Mouse (Mus musculus) megakaryocyte, embryonic 14.5 days (primary cell): ENCODE results near the gene Lgals3.

Source experiments
- FLI1 ChIP-seq: IDR thresholded peaks from 2 replicates; pipeline ENCODE4 v1.6.1; 2012; ENCODE audit warnings: low read length, inconsistent platforms, mixed read lengths
- GATA1 ChIP-seq: IDR thresholded peaks from 3 replicates; pipeline ENCODE4 v1.6.1; 2012; ENCODE audit warnings: mixed read lengths, low read length, inconsistent platforms, borderline replicate concordance

DNA sequence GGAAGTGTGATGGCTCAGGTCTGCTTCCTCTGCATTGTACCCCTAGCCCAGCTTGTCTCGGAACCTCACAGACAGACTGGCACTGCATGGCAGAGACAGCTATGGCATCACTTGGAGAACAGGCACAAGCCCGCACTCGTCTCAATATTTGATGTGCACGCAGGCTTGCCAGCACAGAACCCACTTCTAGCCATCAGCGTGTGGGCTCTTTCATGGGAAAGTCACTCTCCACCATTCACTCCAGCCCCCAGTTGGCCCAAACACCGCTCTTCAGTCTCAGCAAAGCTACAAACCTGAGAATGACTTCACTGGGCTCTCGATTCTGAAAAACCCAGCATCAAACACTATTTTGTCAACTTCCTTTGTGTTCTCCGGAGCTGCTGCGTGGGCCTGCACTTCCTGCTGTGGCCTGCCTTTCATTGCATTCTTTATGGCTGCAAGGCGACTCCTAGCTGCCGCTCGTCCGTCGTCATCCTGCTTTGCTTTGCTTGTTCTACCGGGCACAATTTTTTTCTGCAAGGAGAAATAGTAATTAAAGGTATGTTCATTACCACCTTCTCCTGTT is 28.0 kb downstream of the Lgals3 start:
- TF ChIP-seq GATA1 (no peak), FLI1 (no peak)
